Mouse (Mus musculus) stomach, embryonic 16.5 days (tissue): ENCODE measurements around the gene Camp. TPM values are rescaled to one million over a fixed set of nuclear protein-coding genes. Genes with fewer than 3 reads are reported as not detected.

ENCODE experiments used
- microRNA-seq: library from miRNA; unstranded; fragments of <30 nt; microRNA quantifications from one replicate; pipeline ENCODE4, GENCODE M21; 2016
- polyA plus RNA-seq: library from polyadenylated mRNA; unstranded; fragments of >200 nt; fragmentation: Nextera tagmentation; extraction: Ambion mirVana; gene quantifications from 2 replicates; pipeline ENCODE4 v1.2.1, GENCODE M21; 2015

Gene Camp
- polyA plus RNA-seq, 1 experiment from 2014 or later = 22.6 TPM

Small RNA genes within 50 kb of the gene (microRNA-seq; reads per million reads assigned to microRNA genes)
- 2.5 reads per million, percentile 13 among the genes with 10 or more reads in this experiment for gene Mir7089

Other genes with a start within 250 kb of the Camp start
- gene Fbxw24, start 223.6 kb downstream of the Camp start, polyA plus RNA-seq = not detected in 2 replicates
- not detected in 2 replicates for gene Fbxw25, start 185.0 kb downstream of the Camp start, polyA plus RNA-seq
- not detected in 2 replicates for gene Fbxw18, start 146.9 kb downstream of the Camp start, polyA plus RNA-seq
- not detected in 2 replicates for gene Fbxw26, start 103.5 kb downstream of the Camp start, polyA plus RNA-seq
- not detected in 2 replicates for gene Fbxw27, start 58.9 kb downstream of the Camp start, polyA plus RNA-seq
- 0.18 TPM in 1 of 2 replicates, not detected in the other for gene Spink8, start 37.3 kb downstream of the Camp start, polyA plus RNA-seq
- 58.5 and 61.0 TPM in 2 replicates for gene Nme6, start 16.9 kb downstream of the Camp start, polyA plus RNA-seq
- 26.0 and 26.6 TPM in 2 replicates for gene Cdc25a, start 26.0 kb upstream of the Camp start, polyA plus RNA-seq
- 64.3 and 73.2 TPM in 2 replicates for gene Map4, start 81.8 kb upstream of the Camp start, polyA plus RNA-seq